Mouse (Mus musculus): Measurements from ENCODE around the gene Gm21905. TPM values are rescaled to one million over a fixed set of nuclear protein-coding genes. Genes with fewer than 3 reads are reported as not detected.

Gene Gm21905
- polyA plus RNA-seq, 1 experiment, result not detected

- Histone ChIP-seq H3K9me3 (replicated peaks; ENCODE audit: control insufficient read depth, insufficient read depth, low read length, poor library complexity, severe bottlenecking) (no peaks in the 10 kb centered on the region), H3K4me3 (ENCODE audit: low read depth, low read length) (no peak overlapping the region), H3K9ac (ENCODE audit: low read depth, poor library complexity, severe bottlenecking) (no peak overlapping the region), H3K4me1 (ENCODE audit: control insufficient read depth, insufficient read depth, low read length) (no peaks in the 10 kb centered on the region), H3K36me3 (ENCODE audit: control insufficient read depth, insufficient read depth, low read length, poor library complexity, severe bottlenecking) (no peaks in the 10 kb centered on the region), H3K27me3 (ENCODE audit: control insufficient read depth, insufficient read depth, low read length, poor library complexity, severe bottlenecking) (no peaks in the 10 kb centered on the region), H3K27ac (ENCODE audit: insufficient read depth, low read length) (no peak overlapping the region)
- TF ChIP-seq EP300 (IDR thresholded peaks at IDR 0.05; ENCODE audit: insufficient read depth, low read depth, low read length) (no peak), CTCF (IDR thresholded peaks at IDR 0.05; ENCODE audit: low read depth, low read length) (no peak)
Measured at GRCm38 (mm10) chr5:67931623-67932022, 14.6 kb downstream of the Gm21905 start.

- Histone ChIP-seq H3K4me1 (ENCODE audit: control insufficient read depth, insufficient read depth, low read length) (no peaks in the 10 kb centered on the region), H3K27ac (ENCODE audit: insufficient read depth, low read length) (no peak overlapping the region), H3K4me3 (ENCODE audit: low read depth, low read length) (no peak overlapping the region), H3K27me3 (ENCODE audit: control insufficient read depth, insufficient read depth, low read length, poor library complexity, severe bottlenecking) (no peaks in the 10 kb centered on the region), H3K36me3 (ENCODE audit: control insufficient read depth, insufficient read depth, low read length, poor library complexity, severe bottlenecking) (no peaks in the 10 kb centered on the region), H3K9me3 (replicated peaks; ENCODE audit: control insufficient read depth, insufficient read depth, low read length, poor library complexity, severe bottlenecking) (no peaks in the 10 kb centered on the region), H3K9ac (ENCODE audit: low read depth, poor library complexity, severe bottlenecking) (no peak overlapping the region)
- TF ChIP-seq POLR2A (IDR thresholded peaks at IDR 0.05; ENCODE audit: insufficient read depth, low read length) (no peak), CTCF (IDR thresholded peaks at IDR 0.05; ENCODE audit: low read depth, low read length) (no peak), EP300 (IDR thresholded peaks at IDR 0.05; ENCODE audit: insufficient read depth, low read depth, low read length) (no peak)
Measured at GRCm38 (mm10) chr5:67930584-67930983, 15.6 kb downstream of the Gm21905 start.

DNA sequence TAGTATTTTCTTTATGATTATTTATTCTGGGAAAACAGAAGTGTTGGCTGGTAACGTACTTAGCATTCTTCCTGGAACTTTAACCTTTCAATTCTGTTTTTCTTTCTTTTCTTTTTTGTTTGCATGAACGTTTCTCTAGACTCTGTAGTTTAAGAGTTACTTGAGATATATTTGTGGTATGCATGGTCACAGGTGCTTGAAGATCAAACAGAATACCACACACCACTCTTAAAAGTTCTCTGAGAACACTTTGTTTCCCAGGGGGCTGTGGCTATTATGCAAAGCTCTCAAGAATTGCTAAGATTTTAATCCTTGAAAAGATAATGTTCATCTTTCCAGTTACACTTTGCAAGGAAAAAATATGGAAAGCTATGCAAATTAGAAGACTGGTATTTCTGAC lies 41.7 kb downstream of the Gm21905 start:
- Histone ChIP-seq H3K4me1 (ENCODE audit: control insufficient read depth, insufficient read depth, low read length) (no peaks in the 10 kb centered on the region), H3K27ac (ENCODE audit: insufficient read depth, low read length) (no peak overlapping the region), H3K27me3 (ENCODE audit: control insufficient read depth, insufficient read depth, low read length, poor library complexity, severe bottlenecking) (no peaks in the 10 kb centered on the region), H3K4me3 (ENCODE audit: low read depth, low read length) (no peak overlapping the region), H3K36me3 (ENCODE audit: control insufficient read depth, insufficient read depth, low read length, poor library complexity, severe bottlenecking) (no peaks in the 10 kb centered on the region), H3K9me3 (replicated peaks; ENCODE audit: control insufficient read depth, insufficient read depth, low read length, poor library complexity, severe bottlenecking) (no peaks in the 10 kb centered on the region), H3K9ac (ENCODE audit: low read depth, poor library complexity, severe bottlenecking) (no peak overlapping the region)
- TF ChIP-seq POLR2A (IDR thresholded peaks at IDR 0.05; ENCODE audit: insufficient read depth, low read length), result no peak
- TF ChIP-seq EP300 (IDR thresholded peaks at IDR 0.05; ENCODE audit: insufficient read depth, low read depth, low read length), result no peak
- no peak for TF ChIP-seq CTCF (IDR thresholded peaks at IDR 0.05; ENCODE audit: low read depth, low read length)

GRCm38 (mm10) chr5:67898921-67899320 lies 47.3 kb downstream of the Gm21905 start:
- Histone ChIP-seq H3K27me3 (ENCODE audit: control insufficient read depth, insufficient read depth, low read length, poor library complexity, severe bottlenecking) (no peaks in the 10 kb centered on the region), H3K27ac (ENCODE audit: insufficient read depth, low read length) (no peak overlapping the region), H3K36me3 (ENCODE audit: control insufficient read depth, insufficient read depth, low read length, poor library complexity, severe bottlenecking) (no peaks in the 10 kb centered on the region), H3K4me3 (ENCODE audit: low read depth, low read length) (no peak overlapping the region), H3K9me3 (replicated peaks; ENCODE audit: control insufficient read depth, insufficient read depth, low read length, poor library complexity, severe bottlenecking) (no peaks in the 10 kb centered on the region), H3K4me1 (ENCODE audit: control insufficient read depth, insufficient read depth, low read length) (no peaks in the 10 kb centered on the region), H3K9ac (ENCODE audit: low read depth, poor library complexity, severe bottlenecking) (no peak overlapping the region)
- TF ChIP-seq EP300 (IDR thresholded peaks at IDR 0.05; ENCODE audit: insufficient read depth, low read depth, low read length) (no peak), CTCF (IDR thresholded peaks at IDR 0.05; ENCODE audit: low read depth, low read length) (no peak), POLR2A (IDR thresholded peaks at IDR 0.05; ENCODE audit: insufficient read depth, low read length) (no peak)

GRCm38 (mm10) chr5:67884422-67885210 lies 61.6 kb downstream of the Gm21905 start:
- Histone ChIP-seq H3K4me1 (ENCODE audit: control insufficient read depth, insufficient read depth, low read length) (no peaks in the 10 kb centered on the region), H3K36me3 (ENCODE audit: control insufficient read depth, insufficient read depth, low read length, poor library complexity, severe bottlenecking) (no peaks in the 10 kb centered on the region), H3K4me3 (ENCODE audit: low read depth, low read length) (no peak overlapping the region), H3K27me3 (ENCODE audit: control insufficient read depth, insufficient read depth, low read length, poor library complexity, severe bottlenecking) (no peaks in the 10 kb centered on the region), H3K9ac (ENCODE audit: low read depth, poor library complexity, severe bottlenecking) (no peak overlapping the region), H3K9me3 (replicated peaks; ENCODE audit: control insufficient read depth, insufficient read depth, low read length, poor library complexity, severe bottlenecking) (no peaks in the 10 kb centered on the region), H3K27ac (ENCODE audit: insufficient read depth, low read length) (no peak overlapping the region)
- TF ChIP-seq EP300 (IDR thresholded peaks at IDR 0.05; ENCODE audit: insufficient read depth, low read depth, low read length) (no peak), CTCF (IDR thresholded peaks at IDR 0.05; ENCODE audit: low read depth, low read length) (no peak), POLR2A (IDR thresholded peaks at IDR 0.05; ENCODE audit: insufficient read depth, low read length) (no peak)

DNA sequence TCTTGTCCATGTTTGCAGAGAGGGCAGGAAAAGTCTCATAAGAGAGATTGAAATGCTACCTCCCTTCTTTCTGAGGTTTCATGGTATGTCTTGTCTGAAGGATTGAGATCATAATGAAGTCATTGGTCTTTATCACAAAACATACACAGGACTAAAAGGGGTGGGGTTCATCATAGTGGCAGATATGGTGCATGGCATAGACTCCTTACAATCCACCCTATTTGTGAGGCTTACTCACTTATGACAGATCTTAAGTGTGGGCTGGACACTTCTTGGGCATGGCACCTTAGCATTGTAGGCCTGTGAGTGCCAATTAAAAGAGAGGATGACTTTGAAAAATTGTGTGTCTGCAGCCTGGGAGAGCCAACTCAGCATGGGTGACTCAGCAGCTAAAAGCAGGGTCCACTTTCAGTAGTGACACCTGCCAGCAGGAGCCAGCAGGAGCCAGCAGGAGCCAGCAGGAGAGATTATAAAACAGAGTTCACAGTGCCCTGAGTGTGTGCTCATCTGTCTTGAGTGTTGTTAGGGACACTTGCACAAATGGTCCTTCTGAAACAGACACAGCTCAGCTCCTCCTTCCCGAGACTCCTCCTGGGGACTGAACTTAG lies 62.6 kb downstream of the Gm21905 start:
- Histone ChIP-seq H3K4me1 (ENCODE audit: control insufficient read depth, insufficient read depth, low read length) (no peaks in the 10 kb centered on the region), H3K27ac (ENCODE audit: insufficient read depth, low read length) (no peak overlapping the region), H3K4me3 (ENCODE audit: low read depth, low read length) (no peak overlapping the region), H3K36me3 (ENCODE audit: control insufficient read depth, insufficient read depth, low read length, poor library complexity, severe bottlenecking) (no peaks in the 10 kb centered on the region), H3K27me3 (ENCODE audit: control insufficient read depth, insufficient read depth, low read length, poor library complexity, severe bottlenecking) (no peaks in the 10 kb centered on the region), H3K9ac (ENCODE audit: low read depth, poor library complexity, severe bottlenecking) (no peak overlapping the region), H3K9me3 (replicated peaks; ENCODE audit: control insufficient read depth, insufficient read depth, low read length, poor library complexity, severe bottlenecking) (no peaks in the 10 kb centered on the region)
- TF ChIP-seq EP300 (IDR thresholded peaks at IDR 0.05; ENCODE audit: insufficient read depth, low read depth, low read length) (no peak), POLR2A (IDR thresholded peaks at IDR 0.05; ENCODE audit: insufficient read depth, low read length) (no peak), CTCF (IDR thresholded peaks at IDR 0.05; ENCODE audit: low read depth, low read length) (no peak)

Other genes starting within 250 kb of the Gm21905 start
- 15.5 and 20.6 TPM in 2 replicates for gene Atp8a1, start 99.0 kb downstream of the Gm21905 start, polyA plus RNA-seq (2011; ENCODE audit: insufficient read depth, insufficient read length, low read depth, missing spikeins)
- not detected in 2 replicates for gene Gm5108, start 4.8 kb downstream of the Gm21905 start, polyA plus RNA-seq (2011; ENCODE audit: insufficient read depth, insufficient read length, low read depth, missing spikeins)
- not detected in 2 replicates for gene Grxcr1, start 85.4 kb upstream of the Gm21905 start, polyA plus RNA-seq (2011; ENCODE audit: insufficient read depth, insufficient read length, low read depth, missing spikeins)

Data from ES-Bruce4 (cell line).